In the genomic region with DNA sequence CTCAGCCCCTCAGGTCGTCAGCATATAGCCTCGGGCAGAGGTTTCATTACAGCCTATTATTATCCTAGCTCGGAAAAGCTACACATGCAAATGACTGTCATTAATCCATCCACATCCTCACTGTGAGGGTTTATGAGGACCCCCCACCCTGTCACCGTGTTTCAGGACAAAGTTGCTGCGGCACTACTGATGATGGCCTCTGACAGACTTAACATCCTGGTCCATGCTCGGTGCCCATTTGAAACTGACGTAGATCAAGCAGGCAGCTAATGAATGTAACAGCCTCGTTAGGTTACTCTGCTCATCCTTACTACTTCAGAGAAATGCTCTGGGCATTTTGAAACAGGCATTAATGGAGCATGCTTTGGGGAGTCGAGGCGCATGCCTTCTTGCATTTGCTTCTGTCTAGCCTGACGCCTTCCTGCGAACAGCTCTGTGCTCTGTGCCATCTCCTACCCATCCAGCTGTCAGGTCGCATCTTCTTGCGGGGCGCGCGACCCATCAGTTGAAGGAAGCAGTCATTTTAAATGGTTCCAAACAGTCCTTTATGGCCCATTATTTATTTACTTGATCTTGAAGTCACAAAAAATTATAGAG, we compare ENCODE assay signal across 22 mouse cellular contexts.
"Had no signal": no experiment of that assay in that cellular context is flagged by ENCODE, and none has a peak within 500 bp of the region (broad histone marks: within the 10 kb centered on the region; RNA-seq: fewer than 3 reads in every experiment).

No protein-coding gene starts in this region.

- H3K9ac ChIP-seq: limb, embryonic 12.5 days; limb, embryonic 15.5 days; liver, embryonic 14.5 days; liver, postnatal 0 days; lung, embryonic 14.5 days; neural tube, embryonic 13.5 days had no signal

- H3K9me3 ChIP-seq: limb, embryonic 12.5 days; limb, embryonic 15.5 days; neural tube, embryonic 13.5 days had no signal

- ATAC-seq: liver, postnatal 0 days; lung, postnatal 0 days had no signal

- DNase-seq: kidney, adult 18-20 months; kidney, adult 9 months; kidney, postnatal 14 days; kidney, postnatal 4 days; left cerebral cortex, postnatal 4 days; liver, postnatal 0 days; lung, embryonic 14.5 days; right cerebral cortex, adult 18-20 months; right cerebral cortex, postnatal 14 days; right cerebral cortex, postnatal 4 days; thymus, adult 2 months; thymus, postnatal 14 days; thymus, postnatal 4 days had no signal

- H3K4me3 ChIP-seq: limb, embryonic 12.5 days; limb, embryonic 15.5 days; myocyte; neural tube, embryonic 13.5 days had no signal

- H3K4me2 ChIP-seq: limb, embryonic 12.5 days; limb, embryonic 15.5 days; liver, embryonic 11.5 days; lung, embryonic 14.5 days; neural tube, embryonic 13.5 days had no signal

- H3K27ac ChIP-seq: limb, embryonic 12.5 days; limb, embryonic 15.5 days; liver, embryonic 14.5 days; macrophage; neural tube, embryonic 13.5 days; stomach, postnatal 0 days had no signal

- H3K36me3 ChIP-seq: limb, embryonic 12.5 days; limb, embryonic 15.5 days; neural tube, embryonic 13.5 days had no signal

- H3K4me1 ChIP-seq: limb, embryonic 12.5 days; limb, embryonic 15.5 days; neural tube, embryonic 13.5 days had no signal

- H3K27me3 ChIP-seq: limb, embryonic 12.5 days; limb, embryonic 15.5 days; neural tube, embryonic 13.5 days had no signal
